Mouse (Mus musculus): Measurements from ENCODE around the gene Trim47.
"Not testable (repeated sequence)": the region's sequence is repeated elsewhere in the genome, so short reads cannot be mapped to it uniquely, and the experiment has no call there.

Trim47 gene

DNA sequence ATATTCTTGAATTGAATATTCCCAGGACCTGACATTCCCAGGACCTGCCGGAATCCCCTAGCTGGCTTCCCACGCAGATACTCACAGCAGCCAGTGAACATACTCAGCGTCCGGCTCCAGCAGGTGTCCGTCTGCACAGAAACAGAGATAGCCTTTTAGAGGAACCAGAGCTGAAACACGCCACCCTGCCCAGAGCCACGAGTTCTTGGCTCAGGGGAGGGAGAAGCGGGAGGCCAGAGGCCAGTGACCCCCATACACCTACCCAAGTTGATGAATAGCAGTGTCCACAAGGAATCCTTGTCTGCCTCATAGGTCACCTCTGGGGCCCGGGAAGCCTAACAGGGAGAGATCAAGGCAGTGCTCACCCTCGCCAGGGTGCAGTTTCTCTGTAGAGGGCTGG lies 7.2 kb upstream of the Trim47 start:
- DNase-seq = no peak

DNA sequence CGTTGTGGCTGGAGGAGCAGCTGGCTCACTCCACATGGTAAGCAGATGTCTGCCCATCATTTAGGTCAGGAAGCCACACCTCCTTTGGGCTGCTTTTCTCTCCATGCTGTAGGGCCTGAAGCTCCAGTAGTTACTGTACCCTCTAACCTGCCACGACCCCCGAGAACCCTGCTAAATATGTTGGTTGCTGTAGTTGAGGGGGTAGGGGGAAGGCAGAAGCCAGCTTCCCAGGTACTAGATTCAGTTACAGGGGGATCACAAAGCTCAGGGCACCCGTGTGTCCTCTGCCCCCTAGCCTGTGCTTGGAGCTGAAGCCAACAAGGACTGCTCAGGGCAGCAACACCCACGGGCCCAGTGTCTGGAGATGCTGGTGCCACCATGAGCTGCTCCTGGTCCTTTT lies 6.5 kb upstream of the Trim47 start:
- DNase-seq = no peak

DNA sequence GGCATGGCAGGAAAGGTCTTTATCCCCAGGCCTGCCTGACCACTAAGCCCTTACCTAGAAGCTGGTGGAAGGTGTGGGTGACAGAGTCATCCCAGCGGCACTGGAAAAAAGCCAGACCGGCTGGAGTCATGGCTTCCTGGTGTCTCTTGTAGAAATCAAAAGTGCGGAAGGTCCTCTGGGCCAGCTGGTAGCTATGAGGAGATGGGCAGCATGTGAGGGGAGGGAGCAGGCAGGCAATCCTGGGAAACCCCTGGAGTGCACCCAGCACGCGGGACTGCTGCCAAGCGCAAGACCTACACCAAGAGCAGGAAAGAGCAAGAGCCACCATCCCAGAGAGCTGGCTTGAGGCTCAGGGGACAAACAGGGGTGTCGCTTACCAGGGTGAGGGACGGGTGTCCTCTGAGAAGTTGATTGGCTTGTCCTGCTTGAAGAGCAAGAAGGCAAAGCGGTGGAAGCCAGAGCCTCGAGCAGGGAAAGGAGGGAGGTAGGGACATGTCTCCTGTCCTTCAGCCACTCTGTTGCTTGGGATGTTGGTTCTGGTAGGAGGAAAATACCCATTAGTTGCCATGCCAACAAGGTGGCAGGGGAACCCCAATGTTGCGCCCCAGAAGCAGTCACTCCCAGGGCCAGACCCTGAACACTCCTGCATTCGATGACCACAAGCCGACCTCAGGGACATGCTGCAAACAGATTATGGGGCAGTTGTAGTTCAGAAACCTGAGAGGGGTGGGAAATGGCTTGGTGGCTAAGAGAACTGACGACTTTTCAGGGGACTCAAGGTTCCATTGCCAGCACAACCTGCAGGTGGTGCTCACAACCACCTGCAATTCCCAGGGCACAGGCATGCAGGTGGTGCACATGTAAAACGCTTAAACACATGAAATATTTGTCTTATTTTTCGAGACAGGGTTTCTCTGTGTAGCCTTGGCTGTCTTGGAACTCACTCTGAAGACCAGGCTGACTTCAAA lies 5.6 kb upstream of the Trim47 start:
- DNase-seq = peak in 1 of 2 experiments; percentile 25

DNA sequence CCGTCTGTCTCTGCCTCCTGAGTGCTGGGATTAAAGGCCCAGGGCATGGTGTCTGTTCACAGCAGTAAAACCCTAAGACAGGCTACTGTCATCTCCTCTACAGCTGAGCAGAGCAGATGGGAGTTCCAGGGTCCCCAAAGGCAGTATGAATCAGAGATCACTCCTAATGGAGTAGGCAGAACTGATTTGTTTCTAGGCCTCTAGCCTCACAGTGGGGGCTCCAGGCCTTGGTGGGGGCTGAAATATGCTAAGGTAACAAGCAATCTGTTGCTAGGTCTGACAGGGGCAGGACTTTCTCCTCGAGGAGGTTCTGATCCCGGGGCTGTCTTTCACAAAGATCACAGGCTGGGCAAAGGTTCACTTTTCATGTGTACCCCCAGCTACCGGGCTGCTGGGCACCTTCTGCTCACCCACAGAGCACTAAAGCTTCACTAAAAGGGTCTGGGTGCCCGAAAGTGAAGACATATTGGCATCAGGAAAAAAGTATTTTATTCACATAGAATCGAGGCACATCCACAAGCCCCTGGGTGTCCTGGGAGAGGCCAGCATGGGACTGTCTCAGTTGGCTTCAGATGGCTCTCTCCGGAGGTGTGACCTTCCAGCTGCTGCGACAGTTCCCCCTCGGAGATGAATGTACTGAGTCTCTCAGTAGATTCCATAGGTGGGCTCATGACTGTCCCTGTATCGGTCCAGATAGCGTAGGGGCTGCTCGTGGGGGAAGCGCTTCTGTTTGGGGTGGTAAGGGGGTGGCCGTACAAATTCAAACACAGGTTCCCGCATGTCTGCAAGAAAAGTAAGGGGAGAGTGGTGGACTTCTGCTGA lies 4.5 kb upstream of the Trim47 start:
- DNase-seq = peak in 1 of 2 experiments; percentile 20

DNA sequence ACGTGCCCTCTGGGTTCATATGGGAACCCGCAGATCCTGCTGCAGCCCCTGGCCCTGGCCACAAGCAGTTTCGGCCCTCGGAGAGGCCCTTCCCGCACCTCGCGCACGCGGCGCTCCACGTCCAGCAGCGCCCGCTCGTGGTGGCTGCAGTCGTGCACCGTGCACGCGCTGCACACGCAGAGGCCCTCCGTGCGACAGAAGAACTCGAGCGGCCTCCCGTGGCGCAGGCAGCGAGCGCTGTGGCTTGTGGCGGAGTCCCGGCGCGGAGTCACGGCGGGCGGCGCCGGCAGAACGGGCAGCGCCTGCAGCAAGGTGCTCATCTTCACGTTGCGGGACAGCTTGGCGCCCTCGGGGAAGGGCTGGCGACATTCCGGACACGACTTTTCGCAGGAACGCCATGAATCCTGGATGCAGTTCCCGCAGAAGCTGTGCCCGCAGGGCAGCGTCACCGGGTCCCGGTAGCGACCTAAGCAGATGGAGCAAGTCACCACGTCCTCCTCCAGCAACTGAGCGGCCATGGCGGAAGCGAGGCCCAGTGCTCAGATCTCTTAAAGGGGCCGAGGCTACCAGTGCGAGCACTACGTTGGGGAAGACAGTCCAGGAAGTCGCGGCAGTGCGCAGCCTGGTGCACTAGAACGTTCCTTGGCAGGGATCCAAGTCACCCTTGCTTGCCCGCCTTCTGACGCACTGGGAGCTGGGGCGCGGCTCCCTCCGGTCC lies 3.6 kb upstream of the Trim47 start, which contains the start of gene Trim65:
TSS of gene Trim65 (minus strand) at position 641 of the 718 bp plus-strand sequence.
- DNase-seq = peak; percentile 86 to 89

DNA sequence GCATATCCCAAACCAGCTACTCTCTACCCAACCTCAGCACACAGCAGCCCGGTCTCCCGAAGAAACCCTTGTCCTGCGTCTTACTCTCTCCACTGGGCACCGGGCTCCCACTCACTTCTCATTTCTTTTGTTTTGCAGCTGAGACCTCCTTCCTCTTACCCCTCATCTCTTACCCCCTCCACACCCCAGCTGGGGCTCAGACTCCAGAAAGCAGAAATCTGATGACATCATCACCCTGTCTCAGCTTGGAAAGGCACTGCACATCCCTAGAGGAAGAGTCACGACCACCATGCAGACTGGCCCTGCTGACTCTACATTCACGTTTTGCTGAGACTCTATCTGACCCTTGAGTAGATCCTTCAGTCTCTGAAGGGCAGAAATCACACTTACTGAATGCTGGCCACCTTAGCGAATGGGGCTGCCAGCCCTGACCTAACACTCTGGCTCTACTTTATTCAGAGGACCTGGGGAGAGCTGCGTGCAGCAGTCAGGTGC lies 3.0 kb upstream of the Trim47 start:
- DNase-seq = peak in 1 of 2 experiments; percentile 19

DNA sequence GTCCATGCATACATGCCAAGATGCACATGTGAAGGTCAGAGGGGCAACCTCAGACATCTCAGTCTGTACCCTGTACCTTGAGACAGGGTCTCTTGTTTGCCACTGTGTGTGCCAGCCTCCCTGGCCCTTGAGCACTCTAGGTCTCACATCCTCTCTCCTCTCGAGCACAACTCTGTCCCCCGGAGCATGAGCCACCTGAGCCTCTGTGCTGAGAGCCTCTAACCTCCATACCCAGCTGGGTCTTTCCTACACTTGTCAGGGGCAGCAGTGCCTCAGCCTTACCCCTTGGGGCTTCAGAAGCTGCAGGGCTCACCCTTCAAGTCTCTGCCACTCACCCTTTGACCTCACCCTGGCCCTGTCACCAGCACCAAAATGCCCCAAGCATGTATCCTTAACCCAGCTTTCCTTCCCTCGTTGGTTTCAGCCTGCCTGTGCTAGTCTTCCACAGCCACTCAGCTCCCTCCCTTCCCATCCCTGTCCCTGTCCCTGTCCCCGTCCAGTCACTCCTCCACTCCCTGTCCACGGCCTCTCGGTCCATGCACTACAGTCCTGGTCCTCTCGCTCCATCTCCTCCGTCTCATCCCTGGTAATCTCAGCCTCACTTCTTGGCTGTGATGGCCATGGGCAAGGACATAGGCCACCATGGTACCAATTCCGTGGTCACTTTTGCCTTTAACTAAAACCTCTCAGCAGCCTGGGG lies 2.2 kb upstream of the Trim47 start:
- DNase-seq = no peak

DNA sequence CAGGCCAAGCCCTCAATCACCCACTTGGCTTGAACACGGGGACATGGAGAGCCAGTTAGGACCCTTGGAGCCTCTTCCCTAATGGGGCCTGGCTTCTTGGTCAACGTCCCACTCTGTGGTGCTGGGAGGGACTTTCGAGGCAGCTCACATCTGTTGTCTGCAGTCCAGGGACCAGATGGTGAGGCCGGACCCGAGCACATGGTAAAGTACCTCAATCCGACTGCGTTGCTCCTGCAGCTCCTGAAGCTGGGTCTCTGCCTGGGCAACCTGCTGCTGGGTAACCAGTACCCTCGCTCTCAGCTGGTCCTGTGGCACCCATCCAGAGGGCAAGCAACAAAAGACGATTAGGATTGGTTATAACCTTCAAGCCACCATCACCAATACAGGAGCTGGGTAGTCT lies 976 bp upstream of the Trim47 start:
- DNase-seq = peak in 1 of 2 experiments; percentile 16

DNA sequence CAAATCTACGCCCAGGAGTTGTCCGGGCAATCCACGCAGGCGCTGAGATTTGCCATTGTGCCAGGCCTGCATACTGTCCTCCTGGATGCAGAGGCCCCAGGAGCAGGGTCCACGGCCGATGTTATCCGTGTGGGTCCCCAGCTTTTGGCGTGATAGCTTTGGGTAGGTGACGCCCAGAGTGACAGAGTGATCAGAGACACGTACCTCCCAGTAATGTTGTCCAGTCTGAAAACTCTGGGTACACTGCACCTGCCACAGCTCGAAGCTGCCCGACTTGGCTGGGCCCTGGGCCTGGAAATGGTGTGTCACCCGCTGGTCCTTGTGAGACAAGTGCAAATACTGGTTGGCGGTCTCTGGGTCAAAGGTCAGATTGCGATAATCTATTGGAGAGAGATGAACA lies 749 bp downstream of the Trim47 start:
- no peak for DNase-seq

DNA sequence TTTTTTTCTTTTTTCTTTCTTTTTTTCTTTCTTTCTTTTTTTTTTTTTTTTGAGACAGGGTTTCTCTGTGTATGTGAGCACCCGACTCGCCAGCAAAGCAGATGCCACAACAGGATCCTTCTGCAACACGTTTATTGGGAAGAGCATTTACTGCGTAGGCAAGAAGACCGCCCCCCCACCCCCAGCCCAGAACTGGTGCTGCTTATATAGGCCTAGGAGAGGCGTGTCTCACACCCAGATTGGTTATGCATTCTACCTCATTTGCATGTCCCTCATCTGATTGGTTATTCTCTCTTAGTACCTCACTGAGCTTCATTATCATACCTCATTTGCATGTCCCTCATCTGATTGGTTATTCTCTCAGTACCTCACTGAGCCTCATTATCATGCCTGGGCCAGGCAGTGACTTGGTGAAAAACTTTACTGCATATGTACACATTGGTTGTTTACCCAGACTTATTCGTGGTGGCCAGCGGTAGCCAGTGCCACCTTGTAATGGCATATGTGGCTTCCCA lies 5.2 kb downstream of the Trim47 start:
- DNase-seq = not testable (repeated sequence)

DNA sequence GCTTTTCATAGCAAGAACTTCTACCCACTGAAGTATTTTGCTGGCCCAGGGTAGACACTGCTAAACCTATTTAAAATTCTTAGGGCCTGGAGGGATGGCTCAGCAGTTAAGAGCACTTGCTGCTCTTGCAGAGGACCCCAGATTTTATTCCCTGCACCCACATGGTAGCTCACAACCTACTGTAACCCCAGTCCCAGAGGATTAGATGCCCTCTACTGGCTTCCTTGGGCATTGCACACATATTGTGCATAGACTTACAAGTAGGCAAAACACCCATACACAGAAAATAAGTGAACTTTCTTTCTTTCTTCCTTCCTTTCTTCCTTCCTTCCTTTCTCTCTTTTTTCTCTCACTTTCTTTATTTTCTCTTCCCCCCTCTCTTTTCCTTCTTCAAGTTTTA lies 9.2 kb downstream of the Trim47 start:
- no peak for DNase-seq

DNA sequence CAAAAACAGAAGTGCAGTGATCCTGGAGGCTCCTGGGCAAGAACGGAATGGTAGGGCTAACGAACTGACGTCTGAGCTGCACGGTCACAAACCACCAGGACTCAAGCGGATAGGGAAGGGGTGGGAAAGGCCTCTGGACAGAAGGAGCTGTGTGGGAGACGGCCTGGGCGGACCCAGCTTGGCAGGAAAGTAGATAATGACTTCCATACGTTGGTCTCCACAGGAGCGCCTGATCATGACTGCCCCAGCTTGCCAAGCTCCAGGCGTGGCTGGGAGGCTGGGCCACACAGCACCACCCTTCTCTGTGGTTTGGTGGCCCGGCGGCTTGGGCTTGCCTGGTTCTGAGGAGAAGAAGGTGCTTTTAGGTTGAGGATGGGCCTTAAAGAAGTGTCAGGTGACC lies 9.8 kb downstream of the Trim47 start:
- no peak for DNase-seq

DNA sequence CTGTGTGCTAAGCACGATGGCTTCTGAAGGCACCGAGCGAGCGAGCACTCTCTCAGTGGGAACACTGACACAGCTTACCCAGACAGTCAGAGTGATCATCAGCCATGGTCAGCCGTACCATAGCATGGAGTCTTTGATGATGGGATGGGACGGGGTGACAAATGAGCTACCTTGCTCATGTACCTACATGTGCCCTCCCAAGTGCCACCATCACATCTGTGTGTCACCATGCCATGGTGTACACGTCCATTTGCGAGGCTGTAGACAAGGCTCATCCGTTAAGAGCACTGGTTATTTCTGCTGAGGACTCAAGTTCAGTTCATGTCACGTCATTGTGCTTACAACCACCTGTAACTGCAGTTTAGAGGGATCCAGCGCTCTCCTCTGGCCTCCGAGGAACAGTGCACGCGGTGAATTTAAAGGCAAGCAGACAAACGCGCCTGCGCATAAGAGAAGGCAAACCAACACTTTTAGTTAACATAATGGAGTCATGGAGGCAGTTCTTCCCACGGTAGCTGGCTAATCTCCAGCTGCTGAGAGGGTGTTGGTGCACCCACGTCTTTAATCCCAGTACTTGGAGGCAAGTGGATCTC lies 15.3 kb downstream of the Trim47 start:
- no peak for DNase-seq

DNA sequence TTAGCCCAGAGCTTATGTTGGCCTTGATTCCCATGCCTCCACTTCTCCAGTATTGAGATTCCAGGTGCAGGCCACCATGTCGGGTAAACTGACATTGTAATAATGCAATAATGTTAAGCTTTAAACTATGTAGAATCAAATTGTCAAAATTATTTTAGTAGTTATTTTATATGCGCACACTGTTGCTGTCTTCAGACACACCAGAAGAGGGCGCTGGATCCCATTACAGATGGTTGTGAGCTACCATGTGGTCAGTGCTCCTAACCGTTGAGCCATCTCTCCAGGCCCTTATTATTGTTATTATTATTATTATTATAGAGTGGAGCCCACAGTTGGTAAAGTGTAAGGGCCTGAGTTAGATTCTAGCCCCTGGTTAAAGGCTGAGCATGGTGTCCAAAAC lies 15.9 kb downstream of the Trim47 start:
- no peak for DNase-seq

DNA sequence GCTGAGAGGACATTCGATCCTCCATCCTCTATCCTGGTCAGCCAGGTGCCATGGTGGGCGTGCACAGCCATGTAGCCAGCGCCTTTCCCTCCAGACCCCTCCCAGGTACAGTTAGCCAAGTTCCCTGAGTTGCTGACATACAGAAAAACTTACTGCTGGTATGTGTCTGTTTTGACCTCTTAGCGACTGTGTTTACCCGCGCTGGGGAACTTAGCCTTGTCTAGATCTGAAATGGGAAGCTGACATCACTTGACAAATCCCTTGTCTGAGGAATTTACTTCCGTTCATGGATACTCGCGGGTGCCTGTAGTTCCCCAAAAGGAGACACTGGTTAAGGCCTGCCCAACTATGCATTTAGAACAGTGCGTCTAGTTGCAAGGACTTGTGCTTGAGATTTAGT lies 16.5 kb downstream of the Trim47 start:
- no peak for DNase-seq

DNA sequence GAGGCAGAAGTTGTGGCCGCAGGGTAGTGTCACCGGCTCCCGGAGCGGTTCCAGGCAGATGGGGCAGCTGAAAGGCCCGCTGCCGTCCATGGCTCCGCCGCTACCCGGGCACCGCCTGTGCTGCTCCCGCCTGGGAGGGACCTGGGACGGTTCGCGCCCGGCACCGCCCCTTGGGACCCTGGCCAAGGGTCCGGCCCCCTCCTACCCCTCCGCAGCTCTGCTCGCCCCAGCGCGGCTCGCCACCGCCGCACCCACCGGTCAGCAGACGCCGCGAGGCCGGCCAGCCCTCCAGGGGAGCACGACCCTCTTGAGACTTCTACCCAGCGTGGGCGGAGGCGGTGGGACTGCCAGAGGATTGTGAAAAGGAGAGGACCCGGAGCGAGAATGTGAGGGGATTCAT lies 16.9 kb downstream of the Trim47 start:
- DNase-seq = no peak

DNA sequence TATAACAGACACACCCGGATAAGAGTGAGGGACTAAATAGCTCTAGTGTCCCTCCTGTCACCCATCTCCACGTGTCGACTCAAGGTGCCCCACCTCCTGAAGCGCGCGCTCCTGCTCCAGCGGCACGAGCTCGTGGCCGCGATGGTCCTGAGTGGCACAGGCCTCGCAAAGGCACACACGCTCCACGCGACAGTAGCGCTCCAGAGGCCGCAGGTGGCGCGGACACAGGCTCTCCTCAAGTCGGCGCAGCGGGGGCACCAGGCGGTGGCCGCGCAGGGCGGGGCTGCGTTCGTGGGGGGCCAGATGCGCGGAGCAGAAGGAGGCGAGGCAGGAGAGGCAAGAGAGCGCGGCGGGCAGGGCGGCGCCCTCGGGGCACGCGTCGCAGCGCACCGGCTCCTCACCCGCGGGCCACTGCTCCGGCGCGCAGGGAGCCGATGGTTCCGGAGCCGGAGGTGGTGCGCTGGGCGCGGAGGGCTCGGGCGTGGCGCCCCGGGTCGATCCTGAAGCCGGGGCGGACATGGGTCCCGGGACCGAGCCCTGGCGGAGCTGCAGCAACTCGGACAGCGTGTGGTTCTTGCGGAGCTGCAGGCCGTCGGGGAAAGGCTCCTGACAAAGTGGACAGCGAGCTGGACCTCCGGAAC lies 17.4 kb downstream of the Trim47 start:
- DNase-seq = peak in 1 of 2 experiments; percentile 22

DNA sequence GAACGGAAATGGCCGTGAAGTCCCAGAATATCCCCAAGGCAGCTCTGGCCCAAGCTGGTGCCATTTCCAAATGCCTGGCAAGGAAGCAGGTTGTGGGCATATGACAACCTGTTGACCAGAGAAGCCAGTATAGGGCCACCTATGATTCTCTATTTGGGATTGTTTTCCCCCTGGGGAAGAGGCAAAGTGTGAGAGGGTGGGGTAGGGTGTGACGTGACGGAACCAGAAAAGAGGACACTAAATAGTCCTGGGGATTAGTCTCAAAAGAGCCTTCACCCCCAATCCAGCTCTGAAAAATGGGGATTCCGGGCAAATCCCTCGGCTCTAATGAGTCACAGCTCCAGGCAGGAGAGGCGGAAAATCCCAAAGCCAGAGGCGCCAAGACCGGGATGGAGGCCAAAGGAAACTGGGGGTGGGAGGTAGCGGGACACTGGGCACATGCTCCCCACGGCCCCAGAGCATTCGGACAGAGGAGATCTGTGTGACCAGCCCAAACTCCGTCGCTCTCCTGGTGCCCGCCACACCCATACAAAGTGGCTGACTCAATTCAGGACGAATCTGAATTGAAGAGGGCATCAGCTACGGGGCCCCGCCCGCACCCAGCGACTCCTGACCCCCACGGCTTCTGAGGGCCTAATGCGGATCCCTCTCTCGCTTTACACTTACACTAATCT lies 18.4 kb downstream of the Trim47 start:
- no peak for DNase-seq

DNA sequence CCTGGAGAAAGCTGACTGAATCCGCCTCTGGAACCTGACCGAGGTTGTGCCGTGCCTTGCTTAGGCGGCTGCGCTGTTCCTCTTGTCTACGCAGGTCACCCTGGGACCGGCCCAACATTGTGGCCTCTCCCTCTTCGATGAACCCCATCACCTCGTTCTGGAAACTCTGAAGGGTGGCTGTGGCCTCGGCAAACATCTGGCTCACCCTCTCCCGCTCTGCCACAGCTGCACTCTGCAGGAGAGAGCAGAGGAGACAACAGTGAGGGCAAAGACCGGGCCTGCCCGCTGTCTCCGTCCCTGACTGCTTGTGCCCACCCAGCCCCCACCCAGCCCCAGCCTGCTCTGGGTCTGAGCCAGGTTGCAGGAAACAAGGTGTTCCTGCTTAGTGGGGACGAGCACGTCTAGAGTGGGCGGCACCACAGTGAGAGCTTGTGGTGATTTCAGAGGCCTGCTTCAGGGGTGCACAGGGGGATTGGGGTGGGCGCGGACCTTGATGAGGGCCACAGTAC lies 19.2 kb downstream of the Trim47 start:
- no peak for DNase-seq

Measured in cerebellum, adult 18-20 months (tissue).